Mouse (Mus musculus): ENCODE data around the gene D6Wsu163e.

The D6Wsu163e gene

GRCm38 (mm10) chr6:126939487-126940171 is at the start of gene D6Wsu163e, which contains the start of gene Rad51ap1:
Gene D6Wsu163e (plus strand): TSS chr6:126939962.
Gene Rad51ap1 (minus strand): TSS chr6:126939587.
- DNase-seq (ENCODE audit: low spot score in 2 of 2) = peak; percentile 93 to 94

GRCm38 (mm10) chr6:126907378-126907777 is 32.4 kb upstream of the D6Wsu163e start:
- no peak for DNase-seq (ENCODE audit: low spot score in 2 of 2)

GRCm38 (mm10) chr6:126907876-126908275 is 31.9 kb upstream of the D6Wsu163e start:
- no peak for DNase-seq (ENCODE audit: low spot score in 2 of 2)

- DNase-seq (ENCODE audit: low spot score in 2 of 2) = no peak
These were observed 29.0 kb upstream of the D6Wsu163e start for GRCm38 (mm10) chr6:126910727-126911126.

- no peak for DNase-seq (ENCODE audit: low spot score in 2 of 2)
These were observed 24.8 kb upstream of the D6Wsu163e start for GRCm38 (mm10) chr6:126914928-126915327.

GRCm38 (mm10) chr6:126921111-126921881 is 18.5 kb upstream of the D6Wsu163e start, which contains the start of gene Dyrk4:
Gene Dyrk4 (minus strand): TSS chr6:126921839.
- peak in 1 of 2 experiments; percentile 4 for DNase-seq (ENCODE audit: low spot score in 2 of 2)

- DNase-seq (ENCODE audit: low spot score in 2 of 2) = no peak
These were observed 6.9 kb upstream of the D6Wsu163e start for GRCm38 (mm10) chr6:126932896-126933295.

- no peak for DNase-seq (ENCODE audit: low spot score in 2 of 2)
These were observed 1.7 kb upstream of the D6Wsu163e start for GRCm38 (mm10) chr6:126938047-126938446.

- DNase-seq (ENCODE audit: low spot score in 2 of 2) = no peak
These were observed 792 bp upstream of the D6Wsu163e start for GRCm38 (mm10) chr6:126938853-126939486.

GRCm38 (mm10) chr6:126940451-126940850 is 689 bp downstream of the D6Wsu163e start:
- no peak for DNase-seq (ENCODE audit: low spot score in 2 of 2)

GRCm38 (mm10) chr6:126948336-126948735 is 8.6 kb downstream of the D6Wsu163e start:
- no peak for DNase-seq (ENCODE audit: low spot score in 2 of 2)

- peak; percentile 42 to 47 for DNase-seq (ENCODE audit: low spot score in 2 of 2)
These were observed 16.0 kb downstream of the D6Wsu163e start for GRCm38 (mm10) chr6:126955734-126956133.

GRCm38 (mm10) chr6:126961371-126962018 is 21.7 kb downstream of the D6Wsu163e start:
- no peak for DNase-seq (ENCODE audit: low spot score in 2 of 2)

GRCm38 (mm10) chr6:126962709-126963108 is 22.9 kb downstream of the D6Wsu163e start:
- no peak for DNase-seq (ENCODE audit: low spot score in 2 of 2)

GRCm38 (mm10) chr6:126963426-126963825 is 23.7 kb downstream of the D6Wsu163e start:
- no peak for DNase-seq (ENCODE audit: low spot score in 2 of 2)

GRCm38 (mm10) chr6:126966241-126967026 is 26.7 kb downstream of the D6Wsu163e start:
- DNase-seq (ENCODE audit: low spot score in 2 of 2) = peak in 1 of 2 experiments; percentile 18

GRCm38 (mm10) chr6:126981539-126982234 is 41.9 kb downstream of the D6Wsu163e start:
- DNase-seq (ENCODE audit: low spot score in 2 of 2) = no peak

GRCm38 (mm10) chr6:126993676-126994075 is 53.9 kb downstream of the D6Wsu163e start:
- DNase-seq (ENCODE audit: low spot score in 2 of 2) = no peak

GRCm38 (mm10) chr6:126995494-126995893 is 55.7 kb downstream of the D6Wsu163e start:
- DNase-seq (ENCODE audit: low spot score in 2 of 2) = no peak

GRCm38 (mm10) chr6:126996399-126996798 is 56.6 kb downstream of the D6Wsu163e start:
- no peak for DNase-seq (ENCODE audit: low spot score in 2 of 2)

All from right cerebral cortex, postnatal 36 days (tissue).